Mouse (Mus musculus) limb, embryonic 10.5 days (tissue): ENCODE measurements around the gene Atg2a. TPM values are rescaled to one million over a fixed set of nuclear protein-coding genes. Genes with fewer than 3 reads are reported as not detected.

ENCODE experiments used
- DNase-seq: peaks from one replicate; pipeline ENCODE4 v3.0.0-alpha.2; 2017; ENCODE audit warnings: low spot score
- H3K27ac ChIP-seq: fragments of 300-500 bp; sonication (generic); 2 replicates; pipeline ENCODE4 v1.5.1; 2016; ENCODE audit warnings: mild to moderate bottlenecking
- H3K27me3 ChIP-seq: fragments of 300-500 bp; sonication (generic); 2 replicates; pipeline ENCODE4 v1.6.1; 2016; ENCODE audit warnings: low read depth, mild to moderate bottlenecking; ENCODE audit not compliant: poor library complexity, severe bottlenecking
- H3K36me3 ChIP-seq: fragments of 300-500 bp; sonication (generic); 2 replicates; pipeline ENCODE4 v1.6.1; 2016; ENCODE audit warnings: mild to moderate bottlenecking, moderate library complexity
- H3K4me1 ChIP-seq: fragments of 300-500 bp; sonication (generic); 2 replicates; pipeline ENCODE4 v1.6.1; 2016
- H3K4me3 ChIP-seq: fragments of 300-500 bp; sonication (generic); 2 replicates; pipeline ENCODE4 v1.5.1; 2016; ENCODE audit warnings: mild to moderate bottlenecking, moderate library complexity
- H3K9me3 ChIP-seq: fragments of 300-500 bp; sonication (generic); replicated peaks from 2 replicates; pipeline ENCODE4 v1.6.1; 2016; ENCODE audit warnings: mild to moderate bottlenecking
- WGBS: fragments of 180-500 bp; shearing (Covaris S2); methylation state at CpG from one replicate; pipeline ENCODE4 v1.1.7; 2016; 5-methylcytosine and 5-hydroxymethylcytosine counted together
- polyA plus RNA-seq: library from polyadenylated mRNA; unstranded; fragments of >200 nt; fragmentation: Nextera tagmentation; extraction: Ambion mirVana; gene quantifications from 2 replicates; pipeline ENCODE4 v1.2.1, GENCODE M21; 2016

Gene Atg2a
- polyA plus RNA-seq, 1 experiment from 2014 or later, result 13.0 TPM

DNA sequence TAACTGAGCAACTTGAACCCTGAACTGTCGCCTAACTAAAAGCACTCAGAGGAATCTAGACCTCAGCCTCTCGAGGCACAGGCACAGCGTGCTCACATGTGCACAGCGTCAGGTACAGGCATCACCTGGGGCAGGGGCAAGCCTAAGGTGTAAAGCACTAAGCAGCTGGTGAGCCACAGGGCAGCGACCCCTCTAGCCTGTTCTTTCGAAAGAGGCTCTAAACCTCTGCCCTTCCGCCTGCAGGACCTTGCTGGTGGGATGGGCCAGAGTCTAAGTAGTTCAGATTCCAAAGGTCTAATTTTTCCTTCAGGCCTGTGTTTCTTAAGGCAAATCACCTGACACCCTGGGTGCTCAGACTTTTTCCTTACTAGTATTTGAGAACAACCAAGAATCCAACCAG is 30.6 kb downstream of the Atg2a start:
- Histone ChIP-seq H3K9me3 (no peaks in the 10 kb centered on the region), H3K27me3 (peaks cover 15% of the 10 kb centered on the region; the same call in 1 of the 2 replicates), H3K4me1 (peaks cover 25% of the 10 kb centered on the region), H3K4me3 (no peak overlapping the region), H3K36me3 (no peaks in the 10 kb centered on the region), H3K27ac (no peak overlapping the region)
- WGBS, result 68% methylated on average over 7 of the region's 7 CpGs
- no peak for DNase-seq

DNA sequence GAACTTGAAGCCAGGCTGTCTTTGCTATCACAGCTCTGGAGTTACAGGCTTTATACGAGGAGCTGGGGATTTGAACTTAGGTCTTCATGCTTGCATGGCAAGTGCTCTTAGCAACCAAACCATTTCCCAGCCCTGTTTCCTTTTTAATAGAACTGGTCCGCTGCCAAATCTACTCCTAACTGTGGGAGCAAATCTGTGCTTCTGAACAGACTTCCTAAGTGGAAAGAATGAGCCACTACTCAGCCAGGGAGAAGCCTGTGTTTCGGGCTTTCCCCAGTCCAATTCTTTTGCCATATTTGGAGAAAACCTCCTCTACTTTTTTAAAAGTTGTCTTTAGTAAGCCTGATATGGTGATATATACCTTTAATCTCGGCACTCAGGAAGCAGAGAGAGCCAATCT is 31.3 kb downstream of the Atg2a start:
- Histone ChIP-seq H3K4me1 (peaks cover 22% of the 10 kb centered on the region), H3K27me3 (peaks cover 15% of the 10 kb centered on the region; the same call in 1 of the 2 replicates), H3K27ac (no peak overlapping the region), H3K9me3 (no peaks in the 10 kb centered on the region), H3K36me3 (no peaks in the 10 kb centered on the region), H3K4me3 (no peak overlapping the region)
- WGBS, result 89% methylated on average over 4 of the region's 4 CpGs
- no peak for DNase-seq

DNA sequence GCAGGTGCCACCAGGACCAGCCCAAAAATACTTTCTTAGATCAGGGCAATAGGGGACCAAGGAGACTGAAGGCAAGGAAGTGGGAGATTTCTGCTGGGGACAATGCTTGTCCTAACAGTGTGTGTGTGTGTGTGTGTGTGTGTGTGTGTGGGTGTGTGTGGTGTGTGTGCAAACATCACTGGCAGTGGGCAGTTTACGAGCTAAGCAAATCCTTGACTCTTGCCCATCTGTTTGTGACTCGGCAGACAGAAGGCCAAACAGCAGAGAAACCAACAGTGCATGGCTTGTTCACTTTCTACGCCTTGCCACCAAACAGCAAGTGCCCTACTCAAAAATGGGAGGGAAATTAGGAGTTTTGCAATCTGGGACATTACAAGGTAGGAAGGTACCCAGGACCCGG is 32.1 kb downstream of the Atg2a start:
- Histone ChIP-seq H3K9me3 (no peaks in the 10 kb centered on the region), H3K4me3 (no peak overlapping the region), H3K27ac (no peak overlapping the region), H3K36me3 (no peaks in the 10 kb centered on the region), H3K4me1 (peaks cover 28% of the 10 kb centered on the region), H3K27me3 (peaks cover 15% of the 10 kb centered on the region; the same call in 1 of the 2 replicates)
- 87% methylated on average over 4 of the region's 4 CpGs for WGBS
- DNase-seq, result no peak

DNA sequence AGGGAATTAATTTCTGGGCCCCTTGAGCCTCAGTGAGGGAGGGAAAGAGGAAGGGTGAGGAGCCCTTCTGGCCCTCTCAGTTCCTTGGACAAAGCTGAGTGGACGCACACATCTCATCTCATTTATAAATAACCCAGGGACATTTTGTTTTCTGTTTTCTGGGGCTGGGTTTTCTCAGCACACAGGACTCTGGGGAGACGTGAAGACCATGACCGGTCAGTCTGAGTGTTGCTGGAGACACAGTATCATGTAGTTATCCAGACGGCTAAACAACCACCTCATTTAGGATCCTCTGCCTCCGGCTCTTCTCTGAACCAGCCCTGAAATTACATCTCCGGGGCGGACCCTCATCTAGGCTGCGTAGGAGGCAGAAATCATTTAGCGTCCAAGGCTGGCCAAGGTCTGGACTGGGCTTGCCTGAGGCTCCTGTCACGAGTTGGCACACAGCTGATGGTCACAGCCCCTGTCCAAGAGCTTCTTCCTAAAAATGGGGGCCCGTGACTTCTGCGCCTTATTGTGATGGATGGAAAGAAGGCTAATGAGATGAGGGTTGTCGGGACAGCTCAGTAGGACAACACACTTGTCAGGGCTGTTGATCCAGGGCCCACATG is 32.6 kb downstream of the Atg2a start:
- peaks cover 2% of the 10 kb centered on the region for H3K36me3 ChIP-seq
- H3K9me3 ChIP-seq, result no peaks in the 10 kb centered on the region
- WGBS, result 91% methylated on average over 13 of the region's 13 CpGs
- DNase-seq, result no peak
- peaks cover 33% of the 10 kb centered on the region for H3K4me1 ChIP-seq
- H3K4me3 ChIP-seq, result no peak overlapping the region
- peaks cover 15% of the 10 kb centered on the region; the same call in 1 of the 2 replicates for H3K27me3 ChIP-seq
- H3K27ac ChIP-seq, result no peak overlapping the region

DNA sequence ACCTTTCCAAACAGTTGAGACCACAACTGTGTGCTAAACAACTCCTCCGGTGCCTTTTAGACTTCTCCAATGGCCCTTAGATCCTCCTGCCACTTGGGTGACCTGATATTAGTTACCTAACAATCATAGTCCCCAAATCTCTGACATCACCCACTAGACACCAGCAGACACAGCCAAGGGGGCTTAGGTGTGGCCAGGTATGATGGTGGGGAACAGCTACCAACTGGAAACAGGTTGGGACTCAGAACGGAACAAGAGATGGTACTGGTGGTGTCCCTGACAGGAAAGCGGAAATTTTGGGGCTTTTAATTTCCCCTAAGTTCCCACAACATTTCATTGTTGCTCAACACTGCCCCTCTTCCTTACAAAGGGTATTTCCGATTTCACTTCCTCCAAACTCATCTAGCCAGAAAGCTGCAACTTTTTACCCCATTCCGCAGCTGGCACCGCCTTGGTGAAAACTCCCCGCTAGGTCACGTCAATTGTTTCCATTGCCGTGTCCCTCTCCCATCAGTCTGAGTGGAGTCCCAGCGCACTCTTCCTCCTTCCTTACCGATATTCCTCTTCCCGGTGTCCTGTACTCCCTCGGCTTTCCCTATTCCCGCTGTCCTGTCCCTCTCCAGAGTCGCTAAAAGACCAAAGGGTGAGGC is 34.4 kb downstream of the Atg2a start:
- H3K36me3 ChIP-seq, result peaks cover 19% of the 10 kb centered on the region
- 9% methylated on average over 15 of the region's 15 CpGs for WGBS
- no peaks in the 10 kb centered on the region for H3K9me3 ChIP-seq
- H3K4me3 ChIP-seq, result peak overlapping the region; percentile 73
- H3K4me1 ChIP-seq, result peaks cover 41% of the 10 kb centered on the region
- no peak for DNase-seq
- peaks cover 12% of the 10 kb centered on the region; the same call in 1 of the 2 replicates for H3K27me3 ChIP-seq
- H3K27ac ChIP-seq, result peak overlapping the region; percentile 86

DNA sequence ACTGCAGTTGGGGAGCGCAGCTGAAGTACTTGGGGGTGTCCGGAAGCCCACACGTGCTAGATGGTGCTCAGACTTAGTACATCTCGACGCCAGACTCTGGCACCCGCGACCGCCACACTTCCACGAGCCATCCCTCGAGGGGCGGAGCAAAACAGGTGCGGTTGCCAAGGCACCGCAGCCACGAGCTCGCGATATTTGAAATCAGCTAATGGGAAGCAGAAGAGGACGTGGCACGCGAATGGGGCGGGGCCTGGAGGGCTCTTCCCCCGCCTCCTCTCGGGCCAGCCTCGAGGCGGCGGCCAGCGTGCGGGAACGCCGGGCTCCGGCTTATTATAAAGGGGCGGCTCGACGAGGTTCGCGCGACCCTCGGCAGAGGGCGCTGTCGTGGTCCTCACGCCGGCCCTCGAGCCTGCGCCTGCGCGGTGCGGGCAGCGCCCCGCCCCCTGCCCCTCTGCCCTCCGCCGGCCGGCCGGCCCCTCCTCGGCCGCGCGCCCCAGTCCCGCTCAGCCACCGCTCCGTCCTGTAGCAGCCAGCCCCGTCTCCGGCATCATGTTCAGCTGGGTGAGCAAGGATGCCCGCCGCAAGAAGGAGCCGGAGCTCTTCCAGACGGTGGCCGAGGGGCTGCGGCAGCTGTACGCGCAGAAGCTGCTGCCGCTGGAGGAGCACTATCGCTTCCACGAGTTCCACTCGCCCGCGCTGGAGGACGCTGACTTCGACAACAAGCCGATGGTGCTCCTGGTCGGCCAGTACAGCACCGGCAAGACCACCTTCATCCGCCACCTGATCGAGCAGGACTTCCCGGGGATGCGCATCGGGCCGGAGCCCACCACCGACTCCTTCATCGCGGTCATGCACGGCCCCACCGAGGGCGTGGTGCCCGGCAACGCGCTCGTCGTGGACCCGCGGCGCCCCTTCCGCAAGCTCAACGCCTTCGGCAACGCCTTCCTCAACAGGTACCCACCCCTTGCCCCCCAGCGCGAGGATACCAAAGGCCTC is 35.3 kb downstream of the Atg2a start, which contains the start of gene Ehd1:
Gene Ehd1 (plus strand): TSS at position 300 of the 996 bp plus-strand sequence.
- Histone ChIP-seq H3K36me3 (peaks cover 28% of the 10 kb centered on the region), H3K27me3 (0 out of 2 replicates have a peak, but pooled peaks cover 4% of the 10 kb centered on the region), H3K27ac (peak within 1 kb of the TSS; percentile 86), H3K9me3 (no peaks in the 10 kb centered on the region), H3K4me3 (peak within 1 kb of the TSS; percentile 73), H3K4me1 (peaks cover 43% of the 10 kb centered on the region)
- WGBS, result under 1% methylated on average over 102 of the region's 106 CpGs
- DNase-seq, result peak; percentile 98

DNA sequence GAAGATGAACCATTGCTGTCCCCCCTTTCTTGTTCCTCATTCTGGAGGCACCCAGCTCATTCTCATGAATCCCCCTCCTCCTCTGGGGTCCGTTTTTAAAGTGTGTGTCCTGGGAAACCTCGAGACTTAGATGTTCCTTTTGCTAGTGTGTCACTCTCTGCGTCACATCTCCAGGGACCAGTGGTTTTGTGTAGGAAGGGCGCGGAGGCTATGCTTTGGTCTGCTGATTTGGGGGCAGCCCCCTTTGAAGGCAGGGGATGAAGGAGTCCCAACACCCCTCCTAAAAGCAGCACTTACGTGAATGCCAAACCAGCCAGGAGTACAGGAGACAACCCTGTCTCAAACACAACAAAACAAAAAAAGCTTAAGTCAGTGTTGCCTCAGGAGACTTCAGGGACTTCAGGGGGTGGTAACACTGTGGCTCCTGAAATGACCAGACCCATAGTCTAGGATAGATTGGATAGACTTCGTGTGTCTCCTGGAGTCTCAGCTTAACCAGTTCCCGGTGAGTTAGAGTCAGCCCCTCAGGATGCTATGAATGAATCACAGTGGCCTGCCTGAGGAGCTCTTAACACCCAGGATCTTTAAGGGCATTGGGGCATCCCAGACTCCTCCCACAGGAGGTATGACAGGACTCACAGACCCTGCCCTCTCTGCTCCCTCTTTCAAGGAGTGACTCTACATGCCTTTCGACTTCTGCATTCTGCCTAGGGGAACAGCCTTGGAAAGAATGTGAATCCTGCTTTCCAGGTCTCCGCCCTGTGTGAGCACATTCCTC is 36.4 kb downstream of the Atg2a start:
- H3K36me3 ChIP-seq, result peaks cover 39% of the 10 kb centered on the region
- DNase-seq, result peak; percentile 43
- H3K4me3 ChIP-seq, result peak overlapping the region; percentile 73
- 10% methylated on average over 10 of the region's 10 CpGs for WGBS
- peak overlapping the region; percentile 86 for H3K27ac ChIP-seq
- H3K4me1 ChIP-seq, result peaks cover 43% of the 10 kb centered on the region
- no peaks in the 10 kb centered on the region for H3K27me3 ChIP-seq
- no peaks in the 10 kb centered on the region for H3K9me3 ChIP-seq

DNA sequence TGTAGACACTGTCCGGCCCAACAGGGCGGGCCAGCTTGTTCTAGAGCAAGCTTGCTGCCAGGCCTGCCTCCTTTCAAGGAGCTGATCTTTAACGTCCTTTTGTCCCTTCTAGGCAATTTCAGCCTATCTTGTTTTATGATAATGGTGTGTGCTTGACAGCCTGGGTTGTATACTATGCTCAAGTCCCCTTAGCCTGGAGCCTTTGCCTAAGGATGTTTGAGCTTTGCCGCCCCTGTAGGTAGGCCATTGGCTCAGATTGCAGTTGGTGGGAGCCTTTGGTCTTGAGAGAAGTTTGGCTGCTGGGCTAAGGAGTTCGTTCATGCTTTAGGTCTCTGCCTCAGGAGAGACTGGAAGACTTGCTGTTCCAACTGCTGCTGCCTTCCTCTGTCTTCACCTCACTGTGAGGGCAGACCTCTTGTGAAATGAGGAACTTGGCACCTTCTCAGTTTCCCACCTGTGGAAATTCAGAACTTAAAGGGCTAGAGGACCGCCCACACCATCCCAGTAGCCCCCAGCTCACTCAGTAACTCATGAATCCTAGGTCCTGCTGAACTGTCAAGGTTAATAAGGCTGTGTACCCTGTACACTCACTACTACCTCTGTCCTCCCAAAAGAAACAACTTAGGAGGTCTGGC is 37.1 kb downstream of the Atg2a start:
- Histone ChIP-seq H3K4me3 (peak overlapping the region; percentile 73), H3K36me3 (peaks cover 46% of the 10 kb centered on the region), H3K27ac (peak overlapping the region; percentile 86; the same call in 1 of the 2 replicates), H3K27me3 (no peaks in the 10 kb centered on the region), H3K9me3 (no peaks in the 10 kb centered on the region), H3K4me1 (peaks cover 43% of the 10 kb centered on the region)
- 46% methylated on average over 6 of the region's 6 CpGs for WGBS
- DNase-seq, result no peak

DNA sequence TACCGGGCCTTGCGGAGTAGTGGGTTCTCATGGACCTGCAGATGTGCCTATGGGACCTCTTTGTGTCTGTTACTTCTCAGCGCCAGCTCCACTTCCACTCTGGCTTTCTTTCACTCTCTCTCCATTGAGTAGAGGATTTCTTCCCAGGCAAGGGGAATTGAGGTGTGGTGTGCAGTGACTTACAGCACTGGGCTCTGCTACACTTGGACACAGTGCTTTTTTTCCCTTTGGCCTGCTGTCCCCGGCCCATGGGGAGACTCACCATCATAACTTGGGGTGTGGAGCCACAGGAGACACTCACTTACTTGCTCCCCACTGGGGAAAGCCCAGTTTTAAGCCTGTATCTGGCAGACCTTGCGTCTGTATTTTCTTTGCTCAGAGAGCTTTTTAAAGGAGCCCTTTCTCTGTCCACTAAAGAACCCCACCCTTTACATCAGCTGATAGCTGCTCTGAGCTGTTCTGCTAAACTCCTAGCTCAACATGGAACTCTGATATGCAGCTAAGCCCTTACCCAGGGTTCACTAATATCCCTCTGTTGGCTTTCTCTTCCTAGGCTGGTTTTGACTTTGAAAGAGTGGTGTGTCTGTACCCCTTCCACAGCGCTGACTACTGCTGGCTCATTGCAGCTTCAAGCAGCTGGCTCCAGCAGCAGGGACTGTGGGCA is 38.1 kb downstream of the Atg2a start:
- peaks cover 57% of the 10 kb centered on the region for H3K36me3 ChIP-seq
- peaks cover 43% of the 10 kb centered on the region for H3K4me1 ChIP-seq
- peak overlapping the region; percentile 73; the same call in 1 of the 2 replicates for H3K4me3 ChIP-seq
- H3K9me3 ChIP-seq, result no peaks in the 10 kb centered on the region
- no peaks in the 10 kb centered on the region for H3K27me3 ChIP-seq
- 0 out of 2 replicates have a peak overlapping the region, but pooled peaks have one; percentile 11 for H3K27ac ChIP-seq
- DNase-seq, result no peak
- 92% methylated on average over 6 of the region's 6 CpGs for WGBS

DNA sequence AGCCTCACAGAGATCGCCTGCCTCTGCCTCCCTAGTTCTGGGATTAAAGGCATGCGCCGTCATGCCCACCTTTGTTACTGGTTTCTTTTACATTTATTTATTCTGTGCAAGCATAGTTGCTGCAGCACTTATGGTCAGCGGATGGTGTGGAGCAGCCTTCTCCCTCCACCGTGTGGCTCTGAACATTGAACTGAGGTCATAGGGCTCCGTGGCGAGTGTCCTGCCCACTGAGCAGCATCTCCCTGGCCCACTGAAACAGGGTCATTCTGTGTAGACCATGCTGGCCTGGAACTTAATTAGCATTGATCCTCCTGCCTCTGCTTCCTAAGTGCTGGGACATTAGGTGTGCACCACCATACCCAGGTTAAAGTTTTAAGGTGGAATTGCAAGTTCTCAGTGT is 39.1 kb downstream of the Atg2a start:
- Histone ChIP-seq H3K9me3 (no peaks in the 10 kb centered on the region), H3K4me1 (peaks cover 39% of the 10 kb centered on the region), H3K27ac (0 out of 2 replicates have a peak overlapping the region, but pooled peaks have one; percentile 11), H3K4me3 (no peak overlapping the region), H3K27me3 (no peaks in the 10 kb centered on the region), H3K36me3 (peaks cover 66% of the 10 kb centered on the region)
- DNase-seq, result no peak
- 94% methylated on average over 7 of the region's 7 CpGs for WGBS
